Mouse (Mus musculus) embryonic facial prominence, embryonic 15.5 days (tissue): ENCODE measurements around the gene Dppa4. TPM values are rescaled to one million over a fixed set of nuclear protein-coding genes. Genes with fewer than 3 reads are reported as not detected.
"Not testable (repeated sequence)": the region's sequence is repeated elsewhere in the genome, so short reads cannot be mapped to it uniquely, and the experiment has no call there.

ENCODE experiments used
- ATAC-seq: fragments of 200-750 bp; cut with Nextera tagmentation; 2 replicates; pipeline ENCODE4 v1.8.0; 2017; ENCODE audit warnings: low read depth, moderate TSS enrichment; ENCODE audit not compliant: insufficient number of reproducible peaks, low FRiP score, low TSS enrichment
- H3K27ac ChIP-seq: fragments of 300-500 bp; sonication (generic); replicated peaks from 2 replicates; pipeline ENCODE4 v1.5.1; 2015; ENCODE audit warnings: mild to moderate bottlenecking, inconsistent platforms
- H3K27me3 ChIP-seq: fragments of 300-500 bp; sonication (generic); 2 replicates; pipeline ENCODE4 v1.6.1; 2015; ENCODE audit warnings: inconsistent platforms
- H3K36me3 ChIP-seq: fragments of 300-500 bp; sonication (generic); 2 replicates; pipeline ENCODE4 v1.6.1; 2015; ENCODE audit warnings: mild to moderate bottlenecking, inconsistent platforms
- H3K4me1 ChIP-seq: fragments of 300-500 bp; sonication (generic); 2 replicates; pipeline ENCODE4 v1.6.1; 2015; ENCODE audit warnings: inconsistent platforms
- H3K4me2 ChIP-seq: fragments of 300-500 bp; sonication (generic); replicated peaks from 2 replicates; pipeline ENCODE4 v1.6.1; 2015; ENCODE audit warnings: mild to moderate bottlenecking, inconsistent platforms
- H3K4me3 ChIP-seq: fragments of 300-500 bp; sonication (generic); replicated peaks from 2 replicates; pipeline ENCODE4 v1.5.1; 2015; ENCODE audit warnings: mild to moderate bottlenecking, inconsistent platforms
- H3K9ac ChIP-seq: fragments of 300-500 bp; sonication (generic); 2 replicates; pipeline ENCODE4 v1.6.1; 2015; ENCODE audit warnings: inconsistent platforms
- H3K9me3 ChIP-seq: fragments of 300-500 bp; sonication (generic); replicated peaks from 2 replicates; pipeline ENCODE4 v1.6.1; 2016; ENCODE audit warnings: inconsistent platforms
- WGBS: fragments of 180-500 bp; shearing (Covaris S2); methylation state at CpG from one replicate; pipeline ENCODE4 v1.1.7; 2015; 5-methylcytosine and 5-hydroxymethylcytosine counted together
- polyA plus RNA-seq: library from polyadenylated mRNA; unstranded; fragments of >200 nt; fragmentation: Nextera tagmentation; extraction: Ambion mirVana; gene quantifications from 2 replicates; pipeline ENCODE4 v1.2.1, GENCODE M21; 2015

Gene Dppa4
- polyA plus RNA-seq, 1 experiment from 2014 or later, result not detected

DNA sequence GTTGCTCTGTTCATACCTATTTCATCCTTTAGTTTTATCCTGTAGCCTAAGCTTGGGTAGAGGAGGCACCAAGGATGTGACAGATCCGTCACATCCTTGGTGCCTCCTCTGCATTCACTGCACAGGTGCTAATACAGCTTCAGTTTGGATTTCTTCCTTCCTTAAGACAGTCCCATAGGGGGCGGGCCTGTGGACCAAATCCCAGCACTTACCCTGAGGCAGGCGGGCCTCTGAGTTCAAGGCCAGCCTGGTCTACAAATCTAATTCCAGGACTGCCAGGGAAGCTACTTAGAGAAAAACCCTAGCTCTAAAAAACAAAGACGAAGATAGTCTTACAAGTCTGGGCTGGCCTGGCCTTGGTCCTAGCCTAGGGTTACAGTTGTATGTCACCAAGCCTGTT is 2.0 kb downstream of the Dppa4 start:
- no peak for ATAC-seq
- H3K27ac ChIP-seq, result no peak overlapping the region
- no peaks in the 10 kb centered on the region for H3K4me1 ChIP-seq
- 89% methylated on average over 4 of the region's 4 CpGs for WGBS
- H3K4me3 ChIP-seq, result no peak overlapping the region
- no peaks in the 10 kb centered on the region for H3K27me3 ChIP-seq
- no peak overlapping the region for H3K4me2 ChIP-seq
- H3K9ac ChIP-seq, result no peak overlapping the region
- H3K9me3 ChIP-seq, result no peaks in the 10 kb centered on the region
- H3K36me3 ChIP-seq, result no peaks in the 10 kb centered on the region

DNA sequence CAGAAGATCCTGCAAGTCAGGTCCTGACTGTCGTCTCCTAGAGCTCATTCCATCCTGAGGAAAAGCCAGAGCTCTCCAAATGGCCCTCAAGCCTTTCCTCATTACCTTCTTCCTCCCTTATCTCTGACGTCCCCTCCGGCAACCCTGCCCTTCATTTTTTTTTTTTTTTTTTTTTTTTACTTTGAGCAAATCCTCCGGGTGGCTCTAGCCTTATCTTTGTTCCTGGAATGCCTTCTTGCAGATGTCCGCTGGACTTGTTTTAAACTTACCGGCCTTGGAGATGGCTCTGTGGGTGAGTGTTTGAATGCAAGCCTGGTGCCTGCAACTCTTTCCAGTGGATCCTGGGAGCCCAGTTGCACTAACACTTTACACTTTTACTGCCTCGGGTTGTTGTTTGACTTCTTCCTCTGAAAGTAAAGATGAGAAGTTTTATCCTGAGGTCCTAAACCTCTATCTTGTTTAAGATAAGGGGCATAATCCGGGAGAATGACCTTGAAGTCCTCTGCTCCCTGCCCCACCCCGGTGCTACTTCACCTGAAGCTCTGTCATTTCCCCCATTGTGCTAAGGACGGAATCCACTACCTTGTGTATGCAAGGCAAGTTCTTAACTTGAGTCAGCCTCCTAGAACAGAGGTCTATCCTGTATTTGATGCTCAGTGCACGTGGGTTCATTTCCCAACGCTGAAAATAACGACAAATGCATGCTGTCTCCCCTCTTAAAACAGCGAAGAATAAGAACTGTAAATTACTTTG is 14.0 kb downstream of the Dppa4 start:
- WGBS, result 68% methylated on average over 14 of the region's 14 CpGs
- Histone ChIP-seq H3K36me3 (no peaks in the 10 kb centered on the region), H3K27me3 (no peaks in the 10 kb centered on the region), H3K4me1 (no peaks in the 10 kb centered on the region), H3K9me3 (no peaks in the 10 kb centered on the region), H3K9ac (no peak overlapping the region), H3K4me2 (no peak overlapping the region), H3K27ac (no peak overlapping the region), H3K4me3 (no peak overlapping the region)
- ATAC-seq, result no peak

DNA sequence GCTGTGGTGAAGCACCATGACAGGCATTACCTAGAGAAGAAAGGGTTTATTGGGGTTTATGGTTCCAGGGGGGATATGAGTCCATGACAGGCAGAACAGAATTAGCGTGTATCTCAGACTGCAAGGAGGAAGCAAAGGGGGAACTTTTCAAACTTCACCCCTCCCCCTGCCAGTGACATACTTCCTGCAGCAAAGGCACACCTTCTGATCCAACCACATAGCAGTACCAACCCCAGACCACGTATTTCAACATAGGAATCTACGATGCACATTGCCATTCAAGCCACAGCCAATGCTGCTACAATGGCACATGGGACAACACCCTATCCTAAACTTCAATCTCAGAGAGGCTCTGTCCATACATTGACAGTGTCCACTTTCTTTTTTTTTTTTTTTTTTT is 16.4 kb downstream of the Dppa4 start:
- H3K36me3 ChIP-seq, result no peaks in the 10 kb centered on the region
- WGBS, result 89% methylated on average over 3 of the region's 3 CpGs

GRCm38 (mm10) chr16:48303509-48303908 is 20.0 kb downstream of the Dppa4 start, which contains the start of gene Dppa2:
Dppa2 (plus strand) TSS chr16:48303908.
- no peaks in the 10 kb centered on the region for H3K27me3 ChIP-seq
- no peak within 1 kb of the TSS for H3K4me3 ChIP-seq
- 79% methylated on average over 7 of the region's 7 CpGs for WGBS
- no peak within 1 kb of the TSS for H3K9ac ChIP-seq
- H3K27ac ChIP-seq, result no peak within 1 kb of the TSS
- H3K36me3 ChIP-seq, result no peaks in the 10 kb centered on the region
- no peak within 1 kb of the TSS for H3K4me2 ChIP-seq
- H3K4me1 ChIP-seq, result no peaks in the 10 kb centered on the region
- no peak for ATAC-seq
- no peaks in the 10 kb centered on the region for H3K9me3 ChIP-seq

More for the DNA sequence above, 16.4 kb downstream of the Dppa4 start:
- Histone ChIP-seq H3K9ac (no peak overlapping the region), H3K27me3 (no peaks in the 10 kb centered on the region), H3K4me1 (no peaks in the 10 kb centered on the region), H3K27ac (no peak overlapping the region), H3K9me3 (no peaks in the 10 kb centered on the region), H3K4me3 (no peak overlapping the region), H3K4me2 (no peak overlapping the region)
- no peak for ATAC-seq

DNA sequence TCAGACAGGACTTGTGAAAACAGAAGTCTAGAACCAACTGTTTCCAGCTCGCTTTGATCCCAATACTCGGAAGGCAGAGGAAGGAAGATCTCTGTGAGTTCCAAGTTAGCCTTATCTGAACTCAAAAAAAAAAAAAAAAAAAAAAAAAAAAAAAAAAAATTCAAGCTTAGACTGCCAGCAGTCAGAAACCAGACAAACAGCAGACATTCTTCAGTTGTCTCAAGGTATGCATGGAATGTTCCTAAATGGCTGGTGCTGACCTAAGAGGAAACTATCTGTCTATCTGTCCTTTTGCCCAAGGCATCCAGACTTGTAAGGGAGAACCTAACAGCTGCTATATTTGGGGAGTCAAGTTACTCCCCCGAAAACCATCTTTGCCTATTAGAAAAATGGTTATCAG is 20.4 kb downstream of the Dppa4 start:
- no peak for ATAC-seq
- no peak overlapping the region for H3K27ac ChIP-seq
- H3K4me1 ChIP-seq, result no peaks in the 10 kb centered on the region
- H3K9me3 ChIP-seq, result no peaks in the 10 kb centered on the region
- H3K4me3 ChIP-seq, result no peak overlapping the region
- H3K4me2 ChIP-seq, result no peak overlapping the region
- WGBS, result 61% methylated on average over 3 of the region's 3 CpGs
- H3K9ac ChIP-seq, result no peak overlapping the region
- H3K36me3 ChIP-seq, result no peaks in the 10 kb centered on the region
- no peaks in the 10 kb centered on the region for H3K27me3 ChIP-seq

DNA sequence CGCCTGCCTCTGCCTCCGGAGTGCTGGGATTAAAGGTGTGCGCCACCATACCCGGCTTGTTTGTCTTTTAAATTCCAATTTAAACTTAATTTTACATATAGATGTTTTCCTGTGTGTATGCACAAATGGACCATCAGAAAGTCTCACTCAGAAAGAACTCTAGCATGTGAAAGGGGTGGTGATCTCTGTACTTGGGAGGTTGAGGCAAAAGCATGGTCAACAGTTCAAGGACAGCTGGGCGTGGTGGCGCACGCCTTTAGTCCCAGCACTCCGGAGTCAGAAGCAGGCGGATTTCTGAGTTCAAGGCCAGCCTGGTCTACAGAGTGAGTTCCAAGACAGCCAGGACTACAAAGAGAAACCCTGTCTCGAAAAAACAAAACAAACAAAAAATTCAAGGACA is 25.4 kb downstream of the Dppa4 start:
- H3K4me1 ChIP-seq, H3K4me2 ChIP-seq, H3K36me3 ChIP-seq, H3K9ac ChIP-seq, H3K9me3 ChIP-seq, H3K4me3 ChIP-seq, ATAC-seq, H3K27me3 ChIP-seq, H3K27ac ChIP-seq: not testable (repeated sequence)
- WGBS, result 91% methylated on average over 10 of the region's 10 CpGs

DNA sequence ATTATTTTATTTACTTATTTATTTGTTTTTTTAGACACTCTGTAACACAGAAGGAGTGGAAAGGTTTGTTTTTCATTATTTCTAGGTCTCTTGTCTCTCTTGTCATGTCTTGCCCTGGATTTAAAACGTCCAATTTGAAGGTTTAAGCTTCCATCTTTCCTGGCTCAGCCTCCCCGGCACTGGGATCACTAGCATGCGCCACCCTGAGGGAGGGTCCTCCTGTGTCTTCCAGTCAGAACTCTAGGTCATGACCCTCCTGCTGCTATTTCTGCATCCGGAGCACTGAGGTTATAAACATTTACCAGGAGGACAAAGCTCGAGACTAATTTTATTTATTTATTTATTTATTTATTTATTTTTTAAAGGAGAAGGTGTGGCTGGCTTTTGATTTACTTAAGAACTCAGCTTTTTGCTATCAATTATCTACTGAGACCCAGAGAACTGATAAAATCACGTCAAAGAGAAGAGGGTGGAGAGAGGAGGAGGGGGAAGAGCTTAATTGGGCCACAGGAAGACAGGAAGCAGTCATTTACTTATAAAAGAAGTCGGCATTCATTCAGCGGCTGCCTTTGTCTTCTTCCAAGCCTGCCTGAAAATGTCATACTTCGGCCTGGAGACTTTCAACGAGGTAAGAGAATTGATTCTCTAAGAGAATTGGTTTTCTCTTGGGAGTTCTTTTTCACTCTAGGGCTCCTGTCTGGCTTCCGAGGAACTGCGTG is 26.5 kb downstream of the Dppa4 start:
- 78% methylated on average over 12 of the region's 12 CpGs for WGBS
- Histone ChIP-seq H3K4me2 (no peak overlapping the region), H3K9ac (no peak overlapping the region), H3K9me3 (no peaks in the 10 kb centered on the region), H3K4me3 (no peak overlapping the region), H3K36me3 (no peaks in the 10 kb centered on the region), H3K4me1 (no peaks in the 10 kb centered on the region), H3K27ac (no peak overlapping the region), H3K27me3 (no peaks in the 10 kb centered on the region)
- ATAC-seq, result no peak

DNA sequence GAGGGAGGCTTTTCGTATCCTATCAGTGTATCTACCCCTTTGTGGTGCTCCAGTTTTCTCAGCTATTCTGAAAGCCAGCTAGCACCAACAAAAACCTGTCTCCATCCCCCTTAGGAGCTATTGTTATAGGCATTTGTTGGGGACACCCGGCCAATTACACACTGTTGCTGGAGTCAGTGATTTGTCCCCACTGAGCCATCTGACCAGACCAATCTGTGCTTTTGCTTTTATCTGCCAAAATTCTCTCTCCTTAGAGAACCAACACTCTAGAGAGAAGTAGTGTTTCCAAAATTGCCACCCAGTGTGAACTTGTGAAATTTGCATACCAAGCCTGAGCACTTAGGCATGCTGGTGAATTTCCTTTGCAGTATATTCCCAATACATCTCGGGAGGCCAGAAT is 31.8 kb downstream of the Dppa4 start:
- WGBS, result 86% methylated on average over 3 of the region's 3 CpGs
- H3K27me3 ChIP-seq, result no peaks in the 10 kb centered on the region
- no peak overlapping the region for H3K4me2 ChIP-seq
- H3K9ac ChIP-seq, result no peak overlapping the region
- no peaks in the 10 kb centered on the region for H3K36me3 ChIP-seq
- no peak overlapping the region for H3K4me3 ChIP-seq
- H3K4me1 ChIP-seq, result no peaks in the 10 kb centered on the region
- no peak for ATAC-seq
- H3K27ac ChIP-seq, result no peak overlapping the region
- H3K9me3 ChIP-seq, result no peaks in the 10 kb centered on the region

DNA sequence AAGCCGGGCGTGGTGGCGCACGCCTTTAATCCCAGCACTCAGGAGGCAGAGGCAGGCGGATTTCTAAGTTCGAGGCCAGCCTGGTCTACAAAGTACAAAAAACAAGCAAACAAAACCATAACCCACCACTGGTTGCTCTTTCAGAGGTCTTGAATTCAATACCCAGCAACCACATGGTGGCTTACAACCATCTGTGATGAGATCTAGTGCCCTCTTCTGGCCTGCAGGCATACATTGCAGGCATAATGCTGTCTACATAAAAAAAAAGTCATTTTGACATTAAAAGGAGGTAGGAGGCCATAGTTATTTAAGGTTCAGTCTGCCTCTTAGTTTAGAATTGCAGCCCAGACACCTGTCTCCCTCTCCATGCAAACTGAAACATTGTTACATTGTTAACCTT is 37.2 kb downstream of the Dppa4 start:
- no peaks in the 10 kb centered on the region for H3K9me3 ChIP-seq
- no peaks in the 10 kb centered on the region for H3K4me1 ChIP-seq
- no peaks in the 10 kb centered on the region for H3K36me3 ChIP-seq
- no peak overlapping the region for H3K4me3 ChIP-seq
- no peak for ATAC-seq
- H3K4me2 ChIP-seq, result no peak overlapping the region
- WGBS, result 92% methylated on average over 6 of the region's 6 CpGs
- H3K9ac ChIP-seq, result no peak overlapping the region
- no peaks in the 10 kb centered on the region for H3K27me3 ChIP-seq
- no peak overlapping the region for H3K27ac ChIP-seq

DNA sequence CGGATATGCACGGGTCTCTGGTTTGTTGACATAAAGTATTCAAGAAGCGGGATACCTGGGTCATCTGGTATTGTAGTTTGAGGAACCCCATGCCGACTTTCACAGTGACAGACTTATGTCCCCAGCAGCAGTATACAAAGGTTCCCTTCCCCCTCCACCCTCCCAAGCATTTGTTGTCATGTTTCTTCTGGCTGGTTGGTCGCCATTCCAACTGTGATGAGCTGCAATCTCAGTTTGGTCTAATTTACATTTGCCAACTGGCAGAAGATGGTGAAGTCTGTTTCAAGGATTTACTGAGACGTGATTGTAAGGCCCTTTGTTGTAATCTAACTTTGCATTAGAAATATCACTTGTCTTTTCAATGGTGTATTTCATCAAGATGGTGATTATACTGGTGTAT is 39.6 kb downstream of the Dppa4 start:
- 74% methylated on average over 6 of the region's 6 CpGs for WGBS
- Histone ChIP-seq H3K27me3 (no peaks in the 10 kb centered on the region), H3K4me2 (no peak overlapping the region)

DNA sequence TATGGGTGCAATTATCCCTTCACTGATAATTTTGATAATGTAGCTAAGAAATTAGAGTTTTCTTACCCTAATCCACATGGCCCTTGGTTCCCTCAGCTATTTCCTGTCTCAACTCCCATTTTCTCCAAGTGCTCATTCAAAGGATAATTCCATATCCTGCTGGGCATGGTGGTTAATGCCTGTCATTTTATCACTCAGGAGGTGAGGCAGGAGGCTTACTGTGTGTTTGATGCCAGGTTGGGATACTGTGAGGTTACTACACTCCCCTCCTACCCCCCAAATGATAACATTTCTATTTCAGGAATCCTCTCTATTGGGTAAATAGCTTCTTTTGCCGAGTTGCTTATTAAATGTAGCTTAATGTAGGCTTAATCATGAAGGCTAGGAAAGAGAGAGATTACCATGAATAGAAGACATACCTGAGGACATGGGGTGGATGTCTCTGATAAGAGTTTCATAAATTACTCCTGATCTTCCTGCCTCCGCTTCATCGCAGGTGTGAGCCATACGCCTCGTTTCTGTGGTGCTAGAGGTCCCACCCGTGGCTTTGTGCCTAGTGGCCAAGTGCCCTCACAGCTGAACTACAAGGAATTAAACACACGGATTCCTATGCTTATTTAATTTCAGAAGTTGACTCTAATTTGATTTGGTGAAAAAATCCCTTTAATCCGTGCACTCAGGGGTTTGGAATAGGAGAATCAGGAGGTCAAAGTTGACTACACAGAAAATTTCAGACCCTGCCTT is 40.2 kb downstream of the Dppa4 start:
- ATAC-seq, result no peak
- Histone ChIP-seq H3K4me3 (no peak overlapping the region), H3K9me3 (no peaks in the 10 kb centered on the region)

More for the DNA sequence above, 39.6 kb downstream of the Dppa4 start:
- no peak overlapping the region for H3K4me3 ChIP-seq
- no peaks in the 10 kb centered on the region for H3K9me3 ChIP-seq
- H3K4me1 ChIP-seq, result no peaks in the 10 kb centered on the region
- H3K36me3 ChIP-seq, result no peaks in the 10 kb centered on the region
- no peak for ATAC-seq
- H3K27ac ChIP-seq, result no peak overlapping the region
- H3K9ac ChIP-seq, result no peak overlapping the region

More for the DNA sequence above, 40.2 kb downstream of the Dppa4 start:
- no peaks in the 10 kb centered on the region for H3K27me3 ChIP-seq
- H3K36me3 ChIP-seq, result no peaks in the 10 kb centered on the region
- no peak overlapping the region for H3K9ac ChIP-seq
- no peak overlapping the region for H3K27ac ChIP-seq
- H3K4me2 ChIP-seq, result no peak overlapping the region
- WGBS, result 79% methylated on average over 8 of the region's 8 CpGs
- no peaks in the 10 kb centered on the region for H3K4me1 ChIP-seq
